ENCODE assay signal across 9 mouse cellular contexts in the genomic region with DNA sequence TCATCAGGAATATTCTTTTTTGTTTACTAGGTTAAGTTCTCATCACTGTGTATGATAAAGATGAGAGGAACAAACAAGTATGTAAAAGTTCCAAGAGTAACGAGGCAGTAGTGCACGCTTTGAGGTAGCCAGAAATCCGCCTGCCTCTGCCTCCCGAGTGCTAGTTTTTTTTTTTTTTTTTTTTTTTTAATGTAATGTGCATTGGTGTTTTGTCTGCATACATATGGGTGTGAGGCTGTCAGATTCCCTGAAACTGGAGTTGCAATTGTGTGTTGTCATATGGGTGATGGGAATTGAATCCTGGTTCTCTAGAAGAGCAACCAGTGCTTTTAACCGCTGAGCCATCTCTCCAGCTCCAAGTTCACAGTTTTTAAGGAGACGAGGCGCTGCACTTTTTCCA. TPM values are rescaled to one million over a fixed set of nuclear protein-coding genes. Genes with fewer than 3 reads are reported as not detected.
DNase-seq lines count a peak whose midpoint lies in the region; ATAC-seq and TF ChIP-seq lines count a peak whose summit lies in the region.
"Had no signal": no experiment of that assay in that cellular context is flagged by ENCODE, and none has a peak within 500 bp of the region (broad histone marks: within the 10 kb centered on the region; RNA-seq: fewer than 3 reads in every experiment).

No protein-coding gene starts in this region.

- TF ChIP-seq POLR2A in kidney, adult 2 months (IDR thresholded peaks at IDR 0.05; ENCODE audit: low read depth, low read length), result no peak
- no peak for TF ChIP-seq POLR2A in bone marrow, adult 2 months (IDR thresholded peaks at IDR 0.05; ENCODE audit: borderline replicate concordance, control insufficient read depth, low read depth, low read length)

- H3K9ac ChIP-seq in hindbrain, embryonic 13.5 days, result peak overlapping the region; percentile 92
- H3K9ac ChIP-seq in midbrain, embryonic 13.5 days (replicated peaks), result peak overlapping the region; percentile 91

- no peaks in the 10 kb centered on the region for H3K27me3 ChIP-seq in kidney, adult 2 months (replicated peaks; ENCODE audit: control insufficient read depth, insufficient read depth, low read length)
- no peaks in the 10 kb centered on the region for H3K27me3 ChIP-seq in hindbrain, embryonic 13.5 days
- H3K27me3 ChIP-seq in midbrain, embryonic 13.5 days, result no peaks in the 10 kb centered on the region
- H3K27me3 ChIP-seq: Patski had no signal

- no peak for DNase-seq in kidney, adult 2 months
- no peak for DNase-seq in kidney, adult 18-20 months
- no peak for DNase-seq in adrenal gland, adult 18-20 months (ENCODE audit: low spot score in 2 of 2)
- no peak for DNase-seq in right cerebral cortex, postnatal 4 days

- H3K4me3 ChIP-seq in kidney, adult 2 months (ENCODE audit: insufficient read depth, low read depth, low read length), result peak overlapping the region; percentile 92
- H3K4me3 ChIP-seq in bone marrow, adult 2 months (replicated peaks; ENCODE audit: control insufficient read depth, low read depth, low read length), result peak overlapping the region; percentile 96
- H3K4me3 ChIP-seq in hindbrain, embryonic 13.5 days, result peak overlapping the region; percentile 82
- peak overlapping the region; percentile 83 for H3K4me3 ChIP-seq in midbrain, embryonic 13.5 days (replicated peaks)

- no peak overlapping the region for H3K27ac ChIP-seq in kidney, adult 2 months (ENCODE audit: insufficient read depth, low read depth, low read length)
- no peak overlapping the region; the same call in 1 of the 2 replicates for H3K27ac ChIP-seq in bone marrow, adult 2 months (ENCODE audit: control insufficient read depth, insufficient read depth, low read depth, low read length, poor library complexity)
- peak overlapping the region; percentile 88 for H3K27ac ChIP-seq in hindbrain, embryonic 13.5 days
- H3K27ac ChIP-seq in midbrain, embryonic 13.5 days, result peak overlapping the region; percentile 75

- no peaks in the 10 kb centered on the region for H3K9me3 ChIP-seq in hindbrain, embryonic 13.5 days
- H3K9me3 ChIP-seq in midbrain, embryonic 13.5 days, result no peaks in the 10 kb centered on the region

- TF ChIP-seq CTCF in kidney, adult 2 months (conservative IDR thresholded peaks at IDR 0.05; ENCODE audit: insufficient read depth, insufficient read length, low read depth, low read length), result no peak
- no peak for TF ChIP-seq CTCF in bone marrow, adult 2 months (IDR thresholded peaks at IDR 0.05; ENCODE audit: control insufficient read depth, insufficient read depth, low read length)

- 70% methylated on average over 7 of the region's 7 CpGs for WGBS in kidney, adult 2 months
- WGBS in bone marrow, adult 2 months, result 71% methylated on average over 7 of the region's 7 CpGs
- 64% methylated on average over 7 of the region's 7 CpGs for WGBS in hindbrain, embryonic 13.5 days
- 63% methylated on average over 7 of the region's 7 CpGs for WGBS in midbrain, embryonic 13.5 days

- H3K4me1 ChIP-seq in kidney, adult 2 months (ENCODE audit: control insufficient read depth, insufficient read depth, low read length), result no peaks in the 10 kb centered on the region; the same call in 1 of the 2 replicates
- no peaks in the 10 kb centered on the region for H3K4me1 ChIP-seq in bone marrow, adult 2 months (ENCODE audit: control insufficient read depth, insufficient read depth, low read length)
- peaks cover 24% of the 10 kb centered on the region for H3K4me1 ChIP-seq in hindbrain, embryonic 13.5 days (replicated peaks)
- peaks cover 23% of the 10 kb centered on the region for H3K4me1 ChIP-seq in midbrain, embryonic 13.5 days (replicated peaks)

- H3K36me3 ChIP-seq in kidney, adult 2 months (ENCODE audit: control insufficient read depth, insufficient read depth, low read length), result no peaks in the 10 kb centered on the region
- H3K36me3 ChIP-seq in hindbrain, embryonic 13.5 days, result peaks cover 4% of the 10 kb centered on the region; the same call in 1 of the 2 replicates
- H3K36me3 ChIP-seq in midbrain, embryonic 13.5 days, result peaks cover 3% of the 10 kb centered on the region; the same call in 1 of the 2 replicates

- 0 out of 2 replicates have a peak, but pooled peaks have one; percentile 4 for ATAC-seq in hindbrain, embryonic 13.5 days (ENCODE audit: low FRiP score)
- ATAC-seq in midbrain, embryonic 13.5 days, result peak; percentile 1; the same call in 1 of the 2 replicates
- no peak for ATAC-seq in frontal cortex, adult (ENCODE audit: low TSS enrichment)

- H3K4me2 ChIP-seq in hindbrain, embryonic 13.5 days, result peak overlapping the region; percentile 85
- H3K4me2 ChIP-seq in midbrain, embryonic 13.5 days (replicated peaks), result peak overlapping the region; percentile 69

RNA-seq across cellular contexts. Expression of gene Ttc28, which starts 0.6 kb away (rescaled TPM):
- 6.6 TPM in 2 replicates for polyA plus RNA-seq in kidney, adult 2 months (2012; rRNA removed)
- 3.6 and 7.4 TPM in 2 replicates for polyA plus RNA-seq in bone marrow, adult 2 months (2011; ENCODE audit: insufficient read depth, insufficient read length, low replicate concordance, missing spikeins)
- 20.2 and 22.0 TPM in 2 replicates for polyA plus RNA-seq in hindbrain, embryonic 13.5 days (2015; fragmentation: Nextera tagmentation; extraction: Ambion mirVana)
- polyA plus RNA-seq in midbrain, embryonic 13.5 days (2015; fragmentation: Nextera tagmentation; extraction: Ambion mirVana), result 19.3 and 21.3 TPM in 2 replicates
- 10 to 100 TPM; 15.4 to 20.2 TPM for total RNA-seq in adrenal gland, adult 18-20 months (2021)

RNA-seq across cellular contexts. Expression of gene Chek2, which starts 39.3 kb away (rescaled TPM):
- polyA plus RNA-seq in kidney, adult 2 months (2012; rRNA removed), result 4.5 and 5.4 TPM in 2 replicates
- 22.2 and 23.2 TPM in 2 replicates for polyA plus RNA-seq in bone marrow, adult 2 months (2011; ENCODE audit: insufficient read depth, insufficient read length, low replicate concordance, missing spikeins)
- polyA plus RNA-seq in hindbrain, embryonic 13.5 days (2015; fragmentation: Nextera tagmentation; extraction: Ambion mirVana), result 6.5 and 8.0 TPM in 2 replicates
- polyA plus RNA-seq in midbrain, embryonic 13.5 days (2015; fragmentation: Nextera tagmentation; extraction: Ambion mirVana), result 12.5 and 13.8 TPM in 2 replicates
- total RNA-seq in adrenal gland, adult 18-20 months (2021), result 1 to 10 TPM; 1.9 to 2.6 TPM

RNA-seq across cellular contexts. Expression of gene Hscb, which starts 39.5 kb away (rescaled TPM):
- polyA plus RNA-seq in kidney, adult 2 months (2012; rRNA removed), result 29.6 and 31.3 TPM in 2 replicates
- polyA plus RNA-seq in bone marrow, adult 2 months (2011; ENCODE audit: insufficient read depth, insufficient read length, low replicate concordance, missing spikeins), result 24.7 and 45.3 TPM in 2 replicates
- 10.7 and 12.6 TPM in 2 replicates for polyA plus RNA-seq in hindbrain, embryonic 13.5 days (2015; fragmentation: Nextera tagmentation; extraction: Ambion mirVana)
- polyA plus RNA-seq in midbrain, embryonic 13.5 days (2015; fragmentation: Nextera tagmentation; extraction: Ambion mirVana), result 10.8 and 11.1 TPM in 2 replicates
- 10 to 100 TPM; 13.9 to 14.9 TPM for total RNA-seq in adrenal gland, adult 18-20 months (2021)

Comparison
In these comparisons a context has a peak if more than half of its experiments do, and no peak if none do; other contexts are left out.
1. H3K27ac ChIP-seq: peak in hindbrain, embryonic 13.5 days (single experiment) and midbrain, embryonic 13.5 days (single experiment); none in kidney, adult 2 months (single experiment) and bone marrow, adult 2 months (single experiment).
2. Peak in every context shown above with its lines, with median percentiles within 50 percentile points of each other: H3K4me3 ChIP-seq.